Mouse (Mus musculus): ENCODE data around the gene Trmt44.

Gene Trmt44

GRCm38 (mm10) chr5:35574653-35575599 lies at the start of gene Trmt44:
Gene Trmt44 (minus strand): TSS chr5:35575070.
- in situ Hi-C loops (cut with MboI; ENCODE audit: unreplicated experiment in 2 of 2) = no loop called here

- in situ Hi-C loops (cut with MboI; ENCODE audit: unreplicated experiment in 2 of 2) = no loop called here
Observed at GRCm38 (mm10) chr5:35623831-35624230, 49.0 kb upstream of the Trmt44 start.

- in situ Hi-C loops (cut with MboI; ENCODE audit: unreplicated experiment in 2 of 2) = no loop called here
Observed at GRCm38 (mm10) chr5:35621114-35621513, 46.2 kb upstream of the Trmt44 start.

- in situ Hi-C loops (cut with MboI; ENCODE audit: unreplicated experiment in 2 of 2) = no loop called here
Observed at GRCm38 (mm10) chr5:35616943-35617342, 42.1 kb upstream of the Trmt44 start.

- in situ Hi-C loops (cut with MboI; ENCODE audit: unreplicated experiment in 2 of 2) = no loop called here
Observed at GRCm38 (mm10) chr5:35612722-35613121, 37.9 kb upstream of the Trmt44 start.

GRCm38 (mm10) chr5:35611900-35612299 lies 37.0 kb upstream of the Trmt44 start:
- in situ Hi-C loops (cut with MboI; ENCODE audit: unreplicated experiment in 2 of 2) = no loop called here

- in situ Hi-C loops (cut with MboI; ENCODE audit: unreplicated experiment in 2 of 2) = no loop called here
Observed at GRCm38 (mm10) chr5:35611170-35611569, 36.3 kb upstream of the Trmt44 start.

GRCm38 (mm10) chr5:35610381-35610780 lies 35.5 kb upstream of the Trmt44 start:
- in situ Hi-C loops (cut with MboI; ENCODE audit: unreplicated experiment in 2 of 2) = no loop called here

GRCm38 (mm10) chr5:35609971-35610370 lies 35.1 kb upstream of the Trmt44 start:
- in situ Hi-C loops (cut with MboI; ENCODE audit: unreplicated experiment in 2 of 2) = loop anchor here in 1 of 2 experiments (5.0 kb wide), 1 partner anchor 32 kb away; no protein-coding TSS in a partner anchor

GRCm38 (mm10) chr5:35609381-35609780 lies 34.5 kb upstream of the Trmt44 start:
- in situ Hi-C loops (cut with MboI; ENCODE audit: unreplicated experiment in 2 of 2) = loop anchor here in 1 of 2 experiments (5.0 kb wide), 1 partner anchor 33 kb away; no protein-coding TSS in a partner anchor

GRCm38 (mm10) chr5:35608559-35608958 lies 33.7 kb upstream of the Trmt44 start:
- in situ Hi-C loops (cut with MboI; ENCODE audit: unreplicated experiment in 2 of 2) = loop anchor here in 1 of 2 experiments (5.0 kb wide), 1 partner anchor 34 kb away; no protein-coding TSS in a partner anchor

GRCm38 (mm10) chr5:35607784-35608183 lies 32.9 kb upstream of the Trmt44 start:
- in situ Hi-C loops (cut with MboI; ENCODE audit: unreplicated experiment in 2 of 2) = loop anchor here in 1 of 2 experiments (5.0 kb wide), 1 partner anchor 35 kb away; no protein-coding TSS in a partner anchor

- in situ Hi-C loops (cut with MboI; ENCODE audit: unreplicated experiment in 2 of 2) = loop anchor here in 1 of 2 experiments (5.0 kb wide), 1 partner anchor 36 kb away; no protein-coding TSS in a partner anchor
Observed at GRCm38 (mm10) chr5:35606800-35607199, 31.9 kb upstream of the Trmt44 start.

- in situ Hi-C loops (cut with MboI; ENCODE audit: unreplicated experiment in 2 of 2) = loop anchor here in 1 of 2 experiments (5.0 kb wide), 1 partner anchor 37 kb away; no protein-coding TSS in a partner anchor
Observed at GRCm38 (mm10) chr5:35605355-35605754, 30.5 kb upstream of the Trmt44 start.

- in situ Hi-C loops (cut with MboI; ENCODE audit: unreplicated experiment in 2 of 2) = no loop called here
Observed at GRCm38 (mm10) chr5:35601526-35601925, 26.7 kb upstream of the Trmt44 start.

GRCm38 (mm10) chr5:35600233-35600632 lies 25.4 kb upstream of the Trmt44 start:
- in situ Hi-C loops (cut with MboI; ENCODE audit: unreplicated experiment in 2 of 2) = no loop called here

- in situ Hi-C loops (cut with MboI; ENCODE audit: unreplicated experiment in 2 of 2) = loop anchor here in 1 of 2 experiments (10.0 kb wide), 1 partner anchor 258 kb away; no protein-coding TSS in a partner anchor
Observed at GRCm38 (mm10) chr5:35596169-35597160, 21.6 kb upstream of the Trmt44 start.

- in situ Hi-C loops (cut with MboI; ENCODE audit: unreplicated experiment in 2 of 2) = loop anchor here in 1 of 2 experiments (10.0 kb wide), 1 partner anchor 259 kb away; no protein-coding TSS in a partner anchor
Observed at GRCm38 (mm10) chr5:35595706-35596105, 20.8 kb upstream of the Trmt44 start.

GRCm38 (mm10) chr5:35594768-35595167 lies 19.9 kb upstream of the Trmt44 start:
- in situ Hi-C loops (cut with MboI; ENCODE audit: unreplicated experiment in 2 of 2) = loop anchor here (5.0 to 10.0 kb wide), 2 partner anchors 118 to 260 kb away; no protein-coding TSS in a partner anchor

- in situ Hi-C loops (cut with MboI; ENCODE audit: unreplicated experiment in 2 of 2) = loop anchor here (5.0 to 10.0 kb wide), 2 partner anchors 119 to 262 kb away; no protein-coding TSS in a partner anchor
Observed at GRCm38 (mm10) chr5:35593272-35593671, 18.4 kb upstream of the Trmt44 start.
